Mouse (Mus musculus) cortical plate, adult 2 months (tissue): ENCODE measurements around the gene Phactr1.

ENCODE experiments used
- CTCF ChIP-seq: fragments of 200-500 bp; IDR thresholded peaks from 2 replicates; pipeline ENCODE4 v1.5.1; 2011; ENCODE audit warnings: mild to moderate bottlenecking, control low read depth, low read length; ENCODE audit not compliant: insufficient read depth; ENCODE audit errors: extremely low read depth
- POLR2A ChIP-seq: fragments of 200-500 bp; IDR thresholded peaks from 2 replicates; pipeline ENCODE4 v1.6.1; 2011; ENCODE audit warnings: mild to moderate bottlenecking, low read length, control low read depth; ENCODE audit not compliant: insufficient read depth; ENCODE audit errors: extremely low read depth

GRCm38 (mm10) chr13:42835441-42835840, 155.0 kb downstream of the Phactr1 start:
- TF ChIP-seq CTCF (0 out of 2 replicates have a peak, but pooled peaks have one; percentile 17), POLR2A (no peak)
